Mouse (Mus musculus) embryonic facial prominence, embryonic 10.5 days (tissue): ENCODE measurements around the gene Gabrr2. TPM values are rescaled to one million over a fixed set of nuclear protein-coding genes. Genes with fewer than 3 reads are reported as not detected.

ENCODE experiments used
- DNase-seq: peaks from one replicate; pipeline ENCODE4 v3.0.0-alpha.2; 2017; ENCODE audit warnings: low spot score
- H3K27ac ChIP-seq: fragments of 300-500 bp; sonication (generic); replicated peaks from 2 replicates; pipeline ENCODE4 v1.5.1; 2016; ENCODE audit warnings: mild to moderate bottlenecking
- H3K27me3 ChIP-seq: fragments of 300-500 bp; sonication (generic); replicated peaks from 2 replicates; pipeline ENCODE4 v1.6.1; 2016; ENCODE audit warnings: low read depth, mild to moderate bottlenecking; ENCODE audit not compliant: poor library complexity, severe bottlenecking
- H3K36me3 ChIP-seq: fragments of 300-500 bp; sonication (generic); replicated peaks from 2 replicates; pipeline ENCODE4 v1.6.1; 2016; ENCODE audit warnings: mild to moderate bottlenecking, moderate library complexity
- H3K4me1 ChIP-seq: fragments of 300-500 bp; sonication (generic); 2 replicates; pipeline ENCODE4 v1.6.1; 2016
- H3K4me3 ChIP-seq: fragments of 300-500 bp; sonication (generic); 2 replicates; pipeline ENCODE4 v1.5.1; 2016; ENCODE audit warnings: mild to moderate bottlenecking, moderate library complexity
- H3K9me3 ChIP-seq: fragments of 300-500 bp; sonication (generic); 2 replicates; pipeline ENCODE4 v1.6.1; 2016; ENCODE audit warnings: mild to moderate bottlenecking
- WGBS: fragments of 180-500 bp; shearing (Covaris S2); methylation state at CpG from one replicate; pipeline ENCODE4 v1.1.7; 2016; 5-methylcytosine and 5-hydroxymethylcytosine counted together
- polyA plus RNA-seq: library from polyadenylated mRNA; unstranded; fragments of >200 nt; fragmentation: Nextera tagmentation; extraction: Ambion mirVana; gene quantifications from 2 replicates; pipeline ENCODE4 v1.2.1, GENCODE M21; 2016

Gene Gabrr2
- polyA plus RNA-seq, 1 experiment from 2014 or later, result not detected

GRCm38 (mm10) chr4:33125409-33126084, 62.7 kb downstream of the Gabrr2 start:
- 79% methylated on average over 10 of the region's 10 CpGs for WGBS
- Histone ChIP-seq H3K9me3 (no peaks in the 10 kb centered on the region), H3K27ac (no peak overlapping the region), H3K36me3 (no peaks in the 10 kb centered on the region), H3K27me3 (no peaks in the 10 kb centered on the region), H3K4me1 (no peaks in the 10 kb centered on the region), H3K4me3 (no peak overlapping the region)
- no peak for DNase-seq

GRCm38 (mm10) chr4:33132221-33132620, 69.4 kb downstream of the Gabrr2 start, which contains the start of gene Gabrr1:
Gabrr1 (plus strand) TSS chr4:33132521.
- no peaks in the 10 kb centered on the region for H3K9me3 ChIP-seq
- no peak within 1 kb of the TSS for H3K4me3 ChIP-seq
- no peaks in the 10 kb centered on the region for H3K36me3 ChIP-seq
- WGBS, result 59% methylated on average over 11 of the region's 11 CpGs
- DNase-seq, result no peak
- no peaks in the 10 kb centered on the region for H3K27me3 ChIP-seq
- H3K27ac ChIP-seq, result no peak within 1 kb of the TSS
- H3K4me1 ChIP-seq, result peaks cover 6% of the 10 kb centered on the region

Other genes starting within 250 kb of the Gabrr2 start
- gene Ankrd6, start 112.2 kb upstream of the Gabrr2 start, polyA plus RNA-seq, result 12.2 and 16.4 TPM in 2 replicates
- 22.5 and 22.9 TPM in 2 replicates for gene Rragd, start 80.0 kb upstream of the Gabrr2 start, polyA plus RNA-seq
- gene Ube2j1, start 31.6 kb upstream of the Gabrr2 start, polyA plus RNA-seq, result 37.8 and 38.7 TPM in 2 replicates
- gene Gabrr1, start 69.5 kb downstream of the Gabrr2 start, polyA plus RNA-seq, result 0.06 TPM in 1 of 2 replicates, not detected in the other
- 0.74 and 0.92 TPM in 2 replicates for gene Pm20d2, start 126.7 kb downstream of the Gabrr2 start, polyA plus RNA-seq
- gene Srsf12, start 146.0 kb downstream of the Gabrr2 start, polyA plus RNA-seq, result 3.3 and 5.8 TPM in 2 replicates
- 78.2 and 88.4 TPM in 2 replicates for gene Pnrc1, start 227.2 kb downstream of the Gabrr2 start, polyA plus RNA-seq
- 32.6 and 34.3 TPM in 2 replicates for gene Rngtt, start 247.3 kb downstream of the Gabrr2 start, polyA plus RNA-seq